ENCODE assay signal across 16 mouse cellular contexts in genomic region chr2:121995738-121996137, GRCm38 (mm10). TPM values are rescaled to one million over a fixed set of nuclear protein-coding genes. Genes with fewer than 3 reads are reported as not detected.
DNase-seq lines count a peak whose midpoint lies in the region; ATAC-seq and TF ChIP-seq lines count a peak whose summit lies in the region.
"Had no signal": no experiment of that assay in that cellular context is flagged by ENCODE, and none has a peak within 500 bp of the region (broad histone marks: within the 10 kb centered on the region; RNA-seq: fewer than 3 reads in every experiment).

No protein-coding gene starts in this region.

- no peak overlapping the region for H3K4me2 ChIP-seq in forebrain, postnatal 0 days (ENCODE audit: low read depth)
- H3K4me2 ChIP-seq in lung, embryonic 14.5 days, result no peak overlapping the region
- H3K4me2 ChIP-seq: forebrain, embryonic 12.5 days; hindbrain, embryonic 15.5 days; lung, embryonic 15.5 days had no signal

- 96% methylated on average over 1 of the region's 1 CpGs for WGBS in forebrain, postnatal 0 days
- WGBS in forebrain, embryonic 10.5 days, result 94% methylated on average over 1 of the region's 1 CpGs
- 80% methylated on average over 1 of the region's 1 CpGs for WGBS in lung, embryonic 14.5 days

- H3K9me3 ChIP-seq in forebrain, postnatal 0 days (ENCODE audit: low read length), result no peaks in the 10 kb centered on the region
- H3K9me3 ChIP-seq in forebrain, embryonic 10.5 days, result no peaks in the 10 kb centered on the region
- no peaks in the 10 kb centered on the region for H3K9me3 ChIP-seq in lung, embryonic 14.5 days (ENCODE audit: low read depth, low read length)
- H3K9me3 ChIP-seq: forebrain, embryonic 12.5 days; hindbrain, embryonic 15.5 days; lung, embryonic 15.5 days had no signal

- no peak overlapping the region for H3K4me3 ChIP-seq in forebrain, postnatal 0 days (ENCODE audit: low read depth, low read length)
- no peak overlapping the region for H3K4me3 ChIP-seq in forebrain, embryonic 10.5 days
- H3K4me3 ChIP-seq in lung, embryonic 14.5 days (ENCODE audit: low read depth, low read length), result no peak overlapping the region
- H3K4me3 ChIP-seq: forebrain, embryonic 12.5 days; hindbrain, embryonic 15.5 days; lung, embryonic 15.5 days had no signal

- H3K27me3 ChIP-seq in forebrain, postnatal 0 days (ENCODE audit: insufficient read depth, low read length), result no peaks in the 10 kb centered on the region
- no peaks in the 10 kb centered on the region for H3K27me3 ChIP-seq in forebrain, embryonic 10.5 days (ENCODE audit: poor library complexity, severe bottlenecking)
- no peaks in the 10 kb centered on the region for H3K27me3 ChIP-seq in lung, embryonic 14.5 days (ENCODE audit: insufficient read depth, low read length)
- H3K27me3 ChIP-seq: forebrain, embryonic 12.5 days; hindbrain, embryonic 15.5 days; lung, embryonic 15.5 days had no signal

- no peak overlapping the region for H3K9ac ChIP-seq in forebrain, postnatal 0 days
- no peak overlapping the region for H3K9ac ChIP-seq in lung, embryonic 14.5 days
- H3K9ac ChIP-seq: forebrain, embryonic 12.5 days; hindbrain, embryonic 15.5 days; lung, embryonic 15.5 days had no signal

- H3K4me1 ChIP-seq in forebrain, postnatal 0 days (ENCODE audit: insufficient read depth), result no peaks in the 10 kb centered on the region
- no peaks in the 10 kb centered on the region for H3K4me1 ChIP-seq in forebrain, embryonic 10.5 days
- H3K4me1 ChIP-seq in lung, embryonic 14.5 days (ENCODE audit: insufficient read depth), result no peaks in the 10 kb centered on the region
- H3K4me1 ChIP-seq: forebrain, embryonic 12.5 days; hindbrain, embryonic 15.5 days; lung, embryonic 15.5 days had no signal

- TF ChIP-seq CTCF in forebrain, postnatal 0 days (IDR thresholded peaks at IDR 0.05; ENCODE audit: low read depth), result peak; percentile 58
- TF ChIP-seq CTCF in lung, embryonic 14.5 days (IDR thresholded peaks at IDR 0.05; ENCODE audit: low read depth), result peak; percentile 29

- H3K36me3 ChIP-seq in forebrain, postnatal 0 days (ENCODE audit: insufficient read depth), result peaks cover 5% of the 10 kb centered on the region
- H3K36me3 ChIP-seq in forebrain, embryonic 10.5 days (replicated peaks), result peaks cover 87% of the 10 kb centered on the region
- H3K36me3 ChIP-seq in lung, embryonic 14.5 days (ENCODE audit: insufficient read depth), result peaks cover 56% of the 10 kb centered on the region

- DNase-seq in forebrain, postnatal 0 days, result peak; percentile 8
- DNase-seq in forebrain, embryonic 10.5 days (ENCODE audit: extremely low spot score, low spot score), result no peak
- DNase-seq in lung, embryonic 14.5 days, result peak; percentile 44
- DNase-seq in lung, postnatal 14 days, result no peak
- peak; percentile 39 for DNase-seq in retina, postnatal 1 day
- no peak for DNase-seq in gastrocnemius, postnatal 4 days (ENCODE audit: low spot score in 2 of 2)
- no peak for DNase-seq in layer of hippocampus, postnatal 14 days (ENCODE audit: low spot score in 2 of 2)
- DNase-seq: adrenal gland, postnatal 14 days; cerebellum, postnatal 25 days; heart, adult 18-20 months; kidney, postnatal 36 days had no signal

- ATAC-seq in forebrain, postnatal 0 days, result no peak
- ATAC-seq in lung, embryonic 14.5 days (ENCODE audit: insufficient read depth), result no peak
- ATAC-seq in activated CD4-positive, CD25-positive, alpha-beta regulatory T cell, adult 4 months, result peak; percentile 36

- no peak overlapping the region for H3K27ac ChIP-seq in forebrain, postnatal 0 days (ENCODE audit: low read depth, low read length)
- no peak overlapping the region for H3K27ac ChIP-seq in forebrain, embryonic 10.5 days
- H3K27ac ChIP-seq in lung, embryonic 14.5 days (ENCODE audit: low read depth), result no peak overlapping the region
- H3K27ac ChIP-seq: forebrain, embryonic 12.5 days; hindbrain, embryonic 15.5 days; lung, embryonic 15.5 days had no signal

RNA-seq across cellular contexts. Expression of gene Eif3j1, which starts 32.6 kb away (rescaled TPM):
- total RNA-seq in forebrain, postnatal 0 days (2014; rRNA removed), result 18.6 and 23.2 TPM in 2 replicates
- 9.1 and 9.7 TPM in 2 replicates for polyA plus RNA-seq in forebrain, postnatal 0 days (2015; fragmentation: Nextera tagmentation; extraction: Ambion mirVana)
- 13.9 and 14.3 TPM in 2 replicates for polyA plus RNA-seq in forebrain, embryonic 10.5 days (2016; fragmentation: Nextera tagmentation; extraction: Ambion mirVana)
- 12.7 and 12.9 TPM in 2 replicates for polyA plus RNA-seq in lung, embryonic 14.5 days (2014; fragmentation: Nextera tagmentation; extraction: Ambion mirVana)
- 1 to 10 TPM; 3.5 to 4.0 TPM for polyA plus RNA-seq in activated CD4-positive, CD25-positive, alpha-beta regulatory T cell, adult 4 months (2017; shearing (Covaris generic))
- 10 to 100 TPM; 16.4 to 18.9 TPM for total RNA-seq in gastrocnemius, postnatal 4 days (2021)
- total RNA-seq in layer of hippocampus, postnatal 14 days (2021), result 10 to 100 TPM; 21.0 to 21.3 TPM

RNA-seq across cellular contexts. Expression of gene Mageb3, which starts 39.8 kb away (rescaled TPM):
- 0.81 TPM in 1 of 2 replicates, not detected in the other for total RNA-seq in forebrain, postnatal 0 days (2014; rRNA removed)
- 0.08 and 0.29 TPM in 2 replicates for polyA plus RNA-seq in forebrain, postnatal 0 days (2015; fragmentation: Nextera tagmentation; extraction: Ambion mirVana)
- polyA plus RNA-seq in forebrain, embryonic 10.5 days (2016; fragmentation: Nextera tagmentation; extraction: Ambion mirVana), result 0.29 and 0.33 TPM in 2 replicates
- 0.12 TPM in 1 of 2 replicates, not detected in the other for polyA plus RNA-seq in lung, embryonic 14.5 days (2014; fragmentation: Nextera tagmentation; extraction: Ambion mirVana)
- not detected for polyA plus RNA-seq in activated CD4-positive, CD25-positive, alpha-beta regulatory T cell, adult 4 months (2017; shearing (Covaris generic))
- total RNA-seq in gastrocnemius, postnatal 4 days (2021), result under 1 TPM; 0.21 to 0.27 TPM
- total RNA-seq in layer of hippocampus, postnatal 14 days (2021), result under 1 TPM; 0.23 to 0.48 TPM
- total RNA-seq: adrenal gland, postnatal 14 days; heart, adult 18-20 months; monocyte, adult 5-6 weeks had no signal

RNA-seq across cellular contexts. Expression of gene Ctdspl2, which starts 39.9 kb away (rescaled TPM):
- 58.2 and 61.6 TPM in 2 replicates for total RNA-seq in forebrain, postnatal 0 days (2014; rRNA removed)
- 23.5 and 30.7 TPM in 2 replicates for polyA plus RNA-seq in forebrain, postnatal 0 days (2015; fragmentation: Nextera tagmentation; extraction: Ambion mirVana)
- 61.3 and 66.3 TPM in 2 replicates for polyA plus RNA-seq in forebrain, embryonic 10.5 days (2016; fragmentation: Nextera tagmentation; extraction: Ambion mirVana)
- 58.9 and 60.2 TPM in 2 replicates for polyA plus RNA-seq in lung, embryonic 14.5 days (2014; fragmentation: Nextera tagmentation; extraction: Ambion mirVana)
- 10 to 100 TPM; 53.9 to 74.9 TPM for polyA plus RNA-seq in activated CD4-positive, CD25-positive, alpha-beta regulatory T cell, adult 4 months (2017; shearing (Covaris generic))
- total RNA-seq in gastrocnemius, postnatal 4 days (2021), result 10 to 100 TPM; 32.8 to 39.0 TPM
- 10 to 100 TPM; 30.3 to 33.4 TPM for total RNA-seq in layer of hippocampus, postnatal 14 days (2021)

Comparison
In these comparisons a context has a peak if more than half of its experiments do, and no peak if none do; other contexts are left out.
1. DNase-seq: peak in forebrain, postnatal 0 days (single experiment), lung, embryonic 14.5 days (single experiment) and retina, postnatal 1 day (single experiment); none in forebrain, embryonic 10.5 days (single experiment), lung, postnatal 14 days (single experiment), gastrocnemius, postnatal 4 days (0 of 2) and layer of hippocampus, postnatal 14 days (0 of 2).